Mouse (Mus musculus) megakaryocyte, embryonic 14.5 days (primary cell): ENCODE measurements around the gene Slc8a3.

Experiments used
- FLI1 ChIP-seq: IDR thresholded peaks from 2 replicates; pipeline ENCODE4 v1.6.1; 2012; ENCODE audit warnings: low read length, inconsistent platforms, mixed read lengths
- GATA1 ChIP-seq: IDR thresholded peaks from 3 replicates; pipeline ENCODE4 v1.6.1; 2012; ENCODE audit warnings: mixed read lengths, low read length, inconsistent platforms, borderline replicate concordance

DNA sequence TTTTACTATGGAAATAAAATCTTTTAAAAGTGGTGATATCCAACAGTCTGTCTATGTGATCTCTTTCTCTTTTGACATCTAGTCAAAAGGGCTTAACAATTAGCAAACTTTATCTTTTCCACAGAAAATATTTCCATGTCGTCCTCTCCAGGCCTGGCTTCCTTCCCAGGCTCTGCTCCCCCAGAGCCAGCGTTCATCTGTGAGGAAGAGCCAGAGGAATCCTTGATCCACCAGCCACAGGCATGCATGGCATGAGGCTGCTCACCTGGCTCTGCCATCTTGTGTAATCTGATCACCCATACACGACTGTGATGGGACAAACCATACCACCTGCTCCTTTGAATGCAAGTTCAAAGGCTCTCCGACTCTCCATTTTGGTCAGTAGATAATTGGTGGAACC lies 58.4 kb downstream of the Slc8a3 start:
- TF ChIP-seq FLI1: no peak
- TF ChIP-seq GATA1: no peak
